Mouse (Mus musculus) liver, postnatal 0 days (tissue): Measurements from ENCODE around the gene Nmt2. TPM values are rescaled to one million over a fixed set of nuclear protein-coding genes. Genes with fewer than 3 reads are reported as not detected.

ENCODE experiments used
- ATAC-seq: fragments of 200-750 bp; cut with Nextera tagmentation; 2 replicates; pipeline ENCODE4 v1.8.0; 2017; ENCODE audit warnings: mild to moderate bottlenecking, moderate library complexity
- DNase-seq: peaks from one replicate; pipeline ENCODE4 v3.0.0-alpha.2; 2016
- H3K27ac ChIP-seq: fragments of 300-500 bp; sonication (generic); 2 replicates; pipeline ENCODE4 v1.5.1; 2014; ENCODE audit warnings: antibody characterized with exemption, moderate library complexity, mild to moderate bottlenecking, low read depth
- H3K27me3 ChIP-seq: fragments of 300-500 bp; sonication (generic); 2 replicates; pipeline ENCODE4 v1.6.1; 2014; ENCODE audit warnings: low read length, control low read depth, mixed read lengths; ENCODE audit not compliant: insufficient read depth
- H3K36me3 ChIP-seq: fragments of 300-500 bp; sonication (generic); replicated peaks from 2 replicates; pipeline ENCODE4 v1.6.1; 2014; ENCODE audit warnings: mild to moderate bottlenecking, control low read depth, low read length, moderate library complexity, mixed read lengths; ENCODE audit not compliant: insufficient read depth
- H3K4me1 ChIP-seq: fragments of 300-500 bp; sonication (generic); 2 replicates; pipeline ENCODE4 v1.6.1; 2014; ENCODE audit warnings: antibody characterized with exemption, mild to moderate bottlenecking, control low read depth; ENCODE audit not compliant: insufficient read depth
- H3K4me2 ChIP-seq: fragments of 300-500 bp; sonication (generic); 2 replicates; pipeline ENCODE4 v1.6.1; 2014; ENCODE audit warnings: low read depth, mild to moderate bottlenecking, low read length, moderate library complexity, mixed read lengths
- H3K4me3 ChIP-seq: fragments of 300-500 bp; sonication (generic); 2 replicates; pipeline ENCODE4 v1.5.1; 2014; ENCODE audit warnings: low read depth, low read length
- H3K9ac ChIP-seq: fragments of 300-500 bp; sonication (generic); replicated peaks from 2 replicates; pipeline ENCODE4 v1.6.1; 2014; ENCODE audit warnings: mild to moderate bottlenecking, moderate library complexity
- H3K9me3 ChIP-seq: fragments of 300-500 bp; sonication (generic); 2 replicates; pipeline ENCODE4 v1.6.1; 2016; ENCODE audit warnings: mild to moderate bottlenecking, control low read depth, low read length, mixed read lengths
- CTCF ChIP-seq: sonication (generic); IDR thresholded peaks from 2 replicates; pipeline ENCODE4 v1.5.1; 2016; ENCODE audit warnings: antibody characterized with exemption, low read depth
- EP300 ChIP-seq: IDR thresholded peaks from 2 replicates; pipeline ENCODE4 v1.6.1; 2016; ENCODE audit warnings: antibody characterized with exemption, low read depth, mild to moderate bottlenecking
- WGBS: fragments of 180-500 bp; shearing (Covaris S2); extraction: QIAGEN DNeasy Blood & Tissue Kit; methylation state at CpG from one replicate; pipeline ENCODE4 v1.1.7; 2014; ENCODE audit not compliant: insufficient replicate concordance; 5-methylcytosine and 5-hydroxymethylcytosine counted together
- polyA plus RNA-seq: library from polyadenylated mRNA; unstranded; fragments of >200 nt; fragmentation: Nextera tagmentation; extraction: Ambion mirVana; gene quantifications from 2 replicates; pipeline ENCODE4 v1.2.1, GENCODE M21; 2015

Gene Nmt2
- 17.1 and 17.4 TPM in 2 replicates for polyA plus RNA-seq

DNA sequence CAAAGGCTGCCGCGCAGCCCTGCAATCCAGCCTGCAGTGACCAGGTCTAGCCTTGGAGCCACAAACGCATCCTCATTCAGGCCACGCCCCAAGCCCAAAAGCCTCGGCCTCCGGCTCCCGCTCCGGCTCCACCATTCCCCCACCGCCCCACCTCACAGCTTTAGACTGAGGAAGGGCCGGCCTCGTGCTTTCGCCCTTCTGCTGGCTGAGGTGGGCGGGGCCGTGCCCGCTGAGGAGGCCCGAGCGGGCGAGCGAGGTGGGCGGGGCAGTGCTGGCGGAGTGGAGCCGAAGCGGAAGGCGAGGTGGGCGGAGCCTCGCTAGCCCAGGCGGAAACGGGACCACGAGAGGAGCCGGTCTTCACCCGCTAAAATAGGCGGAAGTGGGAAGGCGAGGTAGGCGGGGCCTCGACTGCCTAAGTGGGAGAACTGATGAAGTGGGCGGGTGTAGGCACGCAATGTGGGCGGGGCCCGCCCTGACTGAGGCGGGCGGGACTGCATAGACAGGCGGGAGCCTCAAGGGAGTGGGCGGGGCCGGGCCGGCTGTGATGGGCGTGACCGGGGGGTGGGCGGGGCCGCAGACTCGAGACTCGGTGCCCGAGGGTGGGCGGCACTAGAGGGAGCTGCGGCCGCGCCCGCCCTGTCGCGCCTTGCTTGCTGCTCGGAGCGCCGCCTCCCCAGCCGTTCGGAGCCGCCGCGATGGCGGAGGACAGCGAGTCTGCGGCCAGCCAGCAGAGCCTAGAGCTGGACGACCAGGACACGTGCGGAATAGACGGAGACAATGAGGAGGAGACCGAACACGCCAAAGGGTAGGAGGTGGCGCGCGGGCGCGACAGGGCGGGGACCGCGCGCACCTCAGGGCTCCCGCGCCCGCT, at the start of gene Nmt2:
Gene Nmt2, plus strand, starts transcription at position 611 of the 871 bp plus-strand sequence.
- TF ChIP-seq EP300 (no peak), CTCF (peak; percentile 53)
- Histone ChIP-seq H3K4me2 (peak within 1 kb of the TSS; percentile 98), H3K27me3 (no peaks in the 10 kb centered on the region), H3K36me3 (no peaks in the 10 kb centered on the region), H3K4me1 (peaks cover 14% of the 10 kb centered on the region), H3K9me3 (no peaks in the 10 kb centered on the region), H3K4me3 (peak within 1 kb of the TSS; percentile 89), H3K27ac (peak within 1 kb of the TSS; percentile 79), H3K9ac (peak within 1 kb of the TSS; percentile 81)
- ATAC-seq (peak; percentile 95), DNase-seq (peak; percentile 100)
- WGBS, result 2% methylated on average over 87 of the region's 88 CpGs

DNA sequence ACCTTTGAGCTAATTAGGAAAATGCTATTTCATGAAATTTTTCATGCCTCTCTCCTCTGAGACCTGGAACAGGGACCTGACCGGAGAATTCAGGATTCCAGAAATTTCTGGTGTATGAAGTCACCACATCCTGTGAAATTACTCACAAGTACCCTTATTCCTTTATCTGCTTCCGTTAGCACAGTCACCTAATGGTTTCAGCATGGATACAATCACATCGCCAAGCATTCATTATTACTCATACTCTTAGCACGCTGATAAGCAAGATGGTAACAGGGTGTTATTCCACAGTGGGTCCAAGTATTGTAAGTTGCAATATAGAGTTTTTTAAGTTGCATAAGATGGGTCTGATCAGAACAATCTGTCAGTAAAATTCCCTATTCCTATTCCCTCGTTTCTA, 44.8 kb upstream of the Nmt2 start:
- Histone ChIP-seq H3K4me2 (no peak overlapping the region), H3K27ac (no peak overlapping the region), H3K4me3 (no peak overlapping the region), H3K9me3 (no peaks in the 10 kb centered on the region), H3K4me1 (no peaks in the 10 kb centered on the region), H3K36me3 (no peaks in the 10 kb centered on the region), H3K9ac (no peak overlapping the region), H3K27me3 (no peaks in the 10 kb centered on the region)
- 54% methylated on average over 5 of the region's 5 CpGs for WGBS
- TF ChIP-seq CTCF (no peak), EP300 (no peak)
- DNase-seq, result no peak
- no peak for ATAC-seq

DNA sequence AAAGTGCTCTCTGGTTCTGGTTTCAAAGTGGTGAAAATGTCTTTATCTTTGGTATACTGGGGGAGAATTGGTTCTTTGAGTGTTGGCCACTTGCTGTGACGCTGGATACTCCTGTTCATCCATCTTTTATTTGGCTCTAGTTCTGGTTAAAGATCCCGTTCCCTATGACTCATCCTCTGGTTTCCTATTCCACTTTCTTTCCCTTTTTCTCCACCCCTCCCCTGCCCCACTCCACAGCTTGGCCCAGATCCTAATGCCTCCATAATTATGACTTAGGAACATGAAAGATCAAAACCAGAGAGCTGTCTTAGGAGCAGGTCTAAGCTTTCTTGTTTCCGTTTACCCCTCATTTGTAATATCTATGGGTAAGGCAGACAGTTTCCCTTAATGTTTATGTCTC, 39.8 kb upstream of the Nmt2 start:
- H3K27me3 ChIP-seq, result no peaks in the 10 kb centered on the region
- no peaks in the 10 kb centered on the region for H3K4me1 ChIP-seq
- no peak overlapping the region for H3K4me3 ChIP-seq
- H3K27ac ChIP-seq, result no peak overlapping the region
- DNase-seq, result no peak
- H3K36me3 ChIP-seq, result no peaks in the 10 kb centered on the region
- no peak overlapping the region for H3K4me2 ChIP-seq
- TF ChIP-seq CTCF (no peak), EP300 (no peak)
- no peaks in the 10 kb centered on the region for H3K9me3 ChIP-seq
- H3K9ac ChIP-seq, result no peak overlapping the region
- ATAC-seq, result no peak
- 59% methylated on average over 3 of the region's 3 CpGs for WGBS

DNA sequence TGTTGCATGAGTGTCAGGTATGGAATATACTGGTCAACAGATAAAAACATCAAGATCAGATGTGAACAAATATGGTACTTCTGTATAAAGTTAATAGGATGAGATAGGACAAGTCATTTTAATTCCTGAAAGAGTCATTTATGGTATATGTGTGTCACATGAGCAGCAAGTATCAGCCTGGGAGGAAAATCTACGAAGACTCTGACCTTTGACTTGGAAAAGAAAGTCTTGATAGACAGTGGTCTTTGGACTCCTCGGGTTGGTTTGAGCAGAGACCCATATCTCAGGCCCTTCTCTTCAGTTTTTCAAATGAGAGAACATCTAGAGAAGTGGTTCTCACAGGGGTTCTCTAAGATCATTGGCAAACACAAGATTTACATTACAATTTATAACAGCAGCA, 32.7 kb upstream of the Nmt2 start:
- Histone ChIP-seq H3K9me3 (no peaks in the 10 kb centered on the region), H3K4me1 (no peaks in the 10 kb centered on the region), H3K27me3 (no peaks in the 10 kb centered on the region), H3K36me3 (no peaks in the 10 kb centered on the region), H3K4me3 (no peak overlapping the region), H3K9ac (no peak overlapping the region), H3K4me2 (no peak overlapping the region), H3K27ac (no peak overlapping the region)
- TF ChIP-seq EP300, result no peak
- no peak for TF ChIP-seq CTCF
- WGBS, result 64% methylated on average over 2 of the region's 2 CpGs
- DNase-seq (no peak), ATAC-seq (no peak)

DNA sequence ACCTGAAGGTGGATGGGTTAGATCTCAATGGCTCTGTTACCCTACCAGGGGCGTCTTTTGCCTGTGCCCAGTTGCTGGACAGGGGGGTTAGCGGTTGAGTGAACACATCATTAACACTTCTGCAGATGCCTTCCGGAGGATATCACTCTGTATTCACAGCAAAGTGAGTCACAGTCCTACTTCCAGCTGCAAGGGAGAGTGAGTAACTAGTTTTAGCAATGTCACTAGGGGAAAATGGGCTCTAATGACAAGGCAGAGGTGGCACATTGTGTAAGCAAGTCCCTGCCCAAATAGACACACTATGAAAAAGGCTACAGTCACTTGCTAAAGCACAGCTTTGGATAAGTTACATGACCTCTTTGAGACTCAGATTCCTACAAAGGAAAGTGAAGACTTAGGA, 17.5 kb upstream of the Nmt2 start:
- Histone ChIP-seq H3K4me2 (no peak overlapping the region), H3K9ac (no peak overlapping the region), H3K27me3 (no peaks in the 10 kb centered on the region), H3K36me3 (no peaks in the 10 kb centered on the region), H3K4me1 (no peaks in the 10 kb centered on the region), H3K27ac (no peak overlapping the region), H3K4me3 (no peak overlapping the region), H3K9me3 (no peaks in the 10 kb centered on the region)
- DNase-seq, result no peak
- WGBS, result 77% methylated on average over 3 of the region's 3 CpGs
- TF ChIP-seq CTCF (no peak), EP300 (no peak)
- ATAC-seq, result no peak

DNA sequence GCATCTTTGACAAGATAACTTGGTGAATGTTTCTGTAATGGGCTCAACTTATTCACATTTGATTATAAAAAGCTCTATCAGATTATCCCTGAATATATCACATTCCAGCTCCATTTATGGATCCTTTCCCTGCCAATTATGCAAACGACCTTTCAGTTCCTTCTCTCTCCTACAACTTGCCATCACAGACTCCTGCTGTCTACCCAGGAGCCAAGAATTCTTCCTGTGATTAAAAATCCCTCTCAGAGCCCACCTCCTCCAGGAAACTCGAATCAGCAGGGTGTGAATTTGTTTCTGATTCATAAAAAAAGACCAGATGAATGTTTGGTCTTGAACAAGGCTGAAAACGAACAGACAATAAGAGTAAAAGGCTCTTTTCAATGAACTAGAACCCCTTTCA, 16.1 kb upstream of the Nmt2 start:
- TF ChIP-seq CTCF, result no peak
- no peak for TF ChIP-seq EP300
- Histone ChIP-seq H3K27me3 (no peaks in the 10 kb centered on the region), H3K27ac (no peak overlapping the region), H3K4me1 (no peaks in the 10 kb centered on the region), H3K4me3 (no peak overlapping the region), H3K9me3 (no peaks in the 10 kb centered on the region), H3K4me2 (no peak overlapping the region), H3K9ac (no peak overlapping the region), H3K36me3 (no peaks in the 10 kb centered on the region)
- DNase-seq (no peak), ATAC-seq (no peak)
- 27% methylated on average over 3 of the region's 3 CpGs for WGBS
